Mouse (Mus musculus) embryonic fibroblast, embryonic 13.5 days (primary cell): Measurements from ENCODE around the gene Pilrb1.

ENCODE experiments used
- CTCF ChIP-seq: IDR thresholded peaks from 2 replicates; pipeline ENCODE4 v1.5.1; 2011; ENCODE audit warnings: mild to moderate bottlenecking, control low read depth, low read length, moderate library complexity, borderline replicate concordance; ENCODE audit not compliant: insufficient read depth
- POLR2A ChIP-seq: IDR thresholded peaks from 2 replicates; pipeline ENCODE4 v1.6.1; 2011; ENCODE audit warnings: low read depth, mild to moderate bottlenecking, control low read depth, low read length, moderate library complexity

DNA sequence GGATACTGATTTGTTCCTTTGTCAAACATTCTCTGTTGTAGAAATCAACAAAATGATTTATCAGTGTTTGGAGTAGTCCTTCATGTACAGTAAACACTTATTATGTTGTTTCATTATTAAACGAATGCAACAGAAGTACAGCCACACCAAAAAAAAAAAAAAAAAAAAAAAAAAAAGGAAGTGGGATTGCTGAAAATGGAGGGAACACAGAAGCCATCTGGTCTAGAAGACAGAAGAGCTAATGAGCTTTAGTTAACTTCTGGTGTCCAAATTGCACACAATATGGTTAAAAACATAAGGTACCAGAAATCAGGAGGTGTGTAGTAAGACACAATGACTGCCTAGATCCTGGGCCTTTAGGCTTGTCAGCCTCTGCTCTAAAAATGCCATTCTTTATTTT lies 39.9 kb upstream of the Pilrb1 start:
- TF ChIP-seq POLR2A, result no peak
- no peak for TF ChIP-seq CTCF
